12 mouse cellular contexts compared by ENCODE assay signal in the genomic region with DNA sequence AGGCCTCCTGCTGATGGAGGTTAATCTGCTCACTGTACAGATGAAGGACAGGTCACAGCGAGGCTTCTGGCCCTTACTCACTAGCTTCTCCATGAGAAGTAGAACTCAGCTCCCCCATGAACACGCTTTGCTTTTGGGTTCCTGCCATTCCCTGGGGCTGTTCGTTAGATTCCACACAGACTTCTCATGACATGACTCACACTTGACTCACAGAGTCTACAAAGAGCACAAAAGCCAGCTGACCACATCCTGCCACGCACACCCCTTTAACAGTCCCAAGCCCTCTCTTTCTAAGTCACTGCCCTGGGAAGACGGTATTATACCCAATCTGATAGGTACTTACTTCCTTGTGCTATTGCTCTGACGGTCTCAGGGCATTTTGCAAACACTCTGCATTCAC.
A peak's percentile ranks its signal among the peaks of the same experiment; 100 is the strongest.
DNase-seq lines count a peak whose midpoint lies in the region; ATAC-seq lines count a peak whose summit lies in the region.
"Had no signal": no experiment of that assay in that cellular context is flagged by ENCODE, and none has a peak within 500 bp of the region (broad histone marks: within the 10 kb centered on the region; RNA-seq: fewer than 3 reads in every experiment).

No protein-coding gene starts in this region.

- DNase-seq in adrenal gland, adult (ENCODE audit: inconsistent age in 2 of 2, low spot score in 1 of 2), result peak; percentile 75 to 85
- DNase-seq in adrenal gland, postnatal 4 days (ENCODE audit: low spot score in 2 of 2), result no peak
- DNase-seq in urinary bladder, adult 18-20 months (ENCODE audit: low spot score in 2 of 2), result peak; percentile 26 to 78
- no peak for DNase-seq in urinary bladder, adult 2 months (ENCODE audit: low spot score)
- DNase-seq in urinary bladder, postnatal 36 days (ENCODE audit: low spot score in 2 of 2), result peak; percentile 58 to 61
- no peak for DNase-seq in cerebellum, adult 11-12 months
- DNase-seq: cerebellum, postnatal 14 days had no signal

- ATAC-seq in hematopoietic stem cell, adult 5-6 weeks (replicated peaks in 1 of 2; ENCODE audit: insufficient read depth in 1 of 2, low FRiP score in 2 of 2, low TSS enrichment in 1 of 2, low read depth in 1 of 2, poor library complexity in 2 of 2, severe bottlenecking in 2 of 2), result peak; percentile 37 to 51
- no peak for ATAC-seq in midbrain, embryonic 16.5 days

- WGBS in midbrain, embryonic 16.5 days, result 63% methylated on average over 6 of the region's 6 CpGs

- no peak overlapping the region for H3K9ac ChIP-seq in midbrain, embryonic 16.5 days (ENCODE audit: low read depth, low read length)
- H3K9ac ChIP-seq: hindbrain, embryonic 12.5 days; limb, embryonic 15.5 days; neural tube, embryonic 15.5 days had no signal

- no peaks in the 10 kb centered on the region for H3K4me1 ChIP-seq in midbrain, embryonic 16.5 days (ENCODE audit: control insufficient read depth, insufficient read depth, low read length)
- H3K4me1 ChIP-seq: hindbrain, embryonic 12.5 days; limb, embryonic 15.5 days; neural tube, embryonic 15.5 days had no signal

- H3K27ac ChIP-seq in midbrain, embryonic 16.5 days (ENCODE audit: low read length), result no peak overlapping the region
- H3K27ac ChIP-seq: hindbrain, embryonic 12.5 days; limb, embryonic 15.5 days; neural tube, embryonic 15.5 days had no signal

- no peaks in the 10 kb centered on the region for H3K9me3 ChIP-seq in midbrain, embryonic 16.5 days (replicated peaks; ENCODE audit: control insufficient read depth, low read length, poor library complexity, severe bottlenecking)
- H3K9me3 ChIP-seq: hindbrain, embryonic 12.5 days; limb, embryonic 15.5 days; neural tube, embryonic 15.5 days had no signal

- no peaks in the 10 kb centered on the region for H3K36me3 ChIP-seq in midbrain, embryonic 16.5 days (ENCODE audit: control insufficient read depth, insufficient read depth, low read length)
- H3K36me3 ChIP-seq: hindbrain, embryonic 12.5 days; limb, embryonic 15.5 days; neural tube, embryonic 15.5 days had no signal

- no peaks in the 10 kb centered on the region for H3K27me3 ChIP-seq in midbrain, embryonic 16.5 days (ENCODE audit: control insufficient read depth, insufficient read depth, low read depth, low read length)
- H3K27me3 ChIP-seq: hindbrain, embryonic 12.5 days; limb, embryonic 15.5 days; neural tube, embryonic 15.5 days had no signal

- no peak overlapping the region for H3K4me3 ChIP-seq in midbrain, embryonic 16.5 days (ENCODE audit: low read depth, low read length)
- H3K4me3 ChIP-seq: hindbrain, embryonic 12.5 days; limb, embryonic 15.5 days; neural tube, embryonic 15.5 days had no signal

- H3K4me2 ChIP-seq in midbrain, embryonic 16.5 days (ENCODE audit: low read length), result no peak overlapping the region
- H3K4me2 ChIP-seq: hindbrain, embryonic 12.5 days; limb, embryonic 15.5 days; neural tube, embryonic 15.5 days had no signal

Comparison
In these comparisons a context has a peak if more than half of its experiments do, and no peak if none do; other contexts are left out.
1. DNase-seq: peak in adrenal gland, adult (2 of 2), urinary bladder, adult 18-20 months (2 of 2) and urinary bladder, postnatal 36 days (2 of 2); none in adrenal gland, postnatal 4 days (0 of 2), urinary bladder, adult 2 months (single experiment) and cerebellum, adult 11-12 months (single experiment).